Mouse (Mus musculus) intestine, embryonic 16.5 days (tissue): ENCODE data around the gene Rab31. TPM values are rescaled to one million over a fixed set of nuclear protein-coding genes. Genes with fewer than 3 reads are reported as not detected.

Experiments
- ATAC-seq: fragments of 200-750 bp; cut with Nextera tagmentation; 2 replicates; pipeline ENCODE4 v1.8.0; 2017; ENCODE audit warnings: moderate TSS enrichment, moderate library complexity
- H3K27ac ChIP-seq: fragments of 300-500 bp; sonication (generic); 2 replicates; pipeline ENCODE4 v1.5.1; 2014; ENCODE audit warnings: mild to moderate bottlenecking, low read length
- H3K27me3 ChIP-seq: fragments of 300-500 bp; sonication (generic); replicated peaks from 2 replicates; pipeline ENCODE4 v1.6.1; 2014; ENCODE audit warnings: low read length, control low read depth, mixed read lengths; ENCODE audit not compliant: control insufficient read depth, insufficient read depth
- H3K36me3 ChIP-seq: fragments of 300-500 bp; sonication (generic); 2 replicates; pipeline ENCODE4 v1.6.1; 2014; ENCODE audit warnings: low read length, control low read depth; ENCODE audit not compliant: control insufficient read depth, insufficient read depth
- H3K4me1 ChIP-seq: fragments of 300-500 bp; sonication (generic); 2 replicates; pipeline ENCODE4 v1.6.1; 2014; ENCODE audit warnings: low read length, control low read depth, mixed read lengths; ENCODE audit not compliant: control insufficient read depth, insufficient read depth
- H3K4me2 ChIP-seq: fragments of 300-500 bp; sonication (generic); 2 replicates; pipeline ENCODE4 v1.6.1; 2014; ENCODE audit warnings: low read depth, low read length, control low read depth
- H3K4me3 ChIP-seq: fragments of 300-500 bp; sonication (generic); 2 replicates; pipeline ENCODE4 v1.5.1; 2014; ENCODE audit warnings: mild to moderate bottlenecking, low read length
- H3K9ac ChIP-seq: fragments of 300-500 bp; sonication (generic); 2 replicates; pipeline ENCODE4 v1.6.1; 2014; ENCODE audit warnings: low read depth, low read length
- H3K9me3 ChIP-seq: fragments of 300-500 bp; sonication (generic); 2 replicates; pipeline ENCODE4 v1.6.1; 2016; ENCODE audit warnings: low read length, control low read depth; ENCODE audit not compliant: control insufficient read depth
- WGBS: fragments of 180-500 bp; shearing (Covaris S2); extraction: QIAGEN DNeasy Blood & Tissue Kit; methylation state at CpG from one replicate; pipeline ENCODE4 v1.1.7; 2014; 5-methylcytosine and 5-hydroxymethylcytosine counted together
- polyA plus RNA-seq: library from polyadenylated mRNA; unstranded; fragments of >200 nt; fragmentation: Nextera tagmentation; extraction: Ambion mirVana; gene quantifications from 2 replicates; pipeline ENCODE4 v1.2.1, GENCODE M21; 2015

The Rab31 gene
- polyA plus RNA-seq, 1 experiment from 2014 or later: 26.8 TPM

DNA sequence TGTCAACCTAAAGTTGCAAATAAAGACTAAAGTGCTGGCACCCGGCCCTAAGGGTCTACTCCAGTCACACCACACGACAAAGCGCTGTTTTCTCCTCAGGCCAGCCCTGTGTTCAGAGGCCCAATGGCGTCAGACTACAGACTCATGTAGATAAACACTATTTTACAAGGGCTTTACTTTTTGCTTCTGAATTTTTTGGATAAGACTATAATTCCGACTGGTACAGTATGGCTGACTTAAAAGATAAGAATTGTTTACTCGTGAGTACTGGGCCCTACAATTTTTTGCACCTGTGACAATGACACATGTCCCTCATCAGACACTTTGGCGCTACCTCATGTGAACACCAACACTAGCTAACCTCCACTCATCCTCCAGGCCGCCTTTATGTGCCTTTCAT is 116.5 kb downstream of the Rab31 start:
- 89% methylated on average over 8 of the region's 8 CpGs for WGBS
- H3K4me2 ChIP-seq: no peak overlapping the region
- no peaks in the 10 kb centered on the region for H3K4me1 ChIP-seq
- H3K27ac ChIP-seq: no peak overlapping the region
- no peaks in the 10 kb centered on the region for H3K27me3 ChIP-seq
- ATAC-seq: no peak
- no peak overlapping the region for H3K9ac ChIP-seq
- H3K4me3 ChIP-seq: no peak overlapping the region
- H3K36me3 ChIP-seq: no peaks in the 10 kb centered on the region
- no peaks in the 10 kb centered on the region for H3K9me3 ChIP-seq

DNA sequence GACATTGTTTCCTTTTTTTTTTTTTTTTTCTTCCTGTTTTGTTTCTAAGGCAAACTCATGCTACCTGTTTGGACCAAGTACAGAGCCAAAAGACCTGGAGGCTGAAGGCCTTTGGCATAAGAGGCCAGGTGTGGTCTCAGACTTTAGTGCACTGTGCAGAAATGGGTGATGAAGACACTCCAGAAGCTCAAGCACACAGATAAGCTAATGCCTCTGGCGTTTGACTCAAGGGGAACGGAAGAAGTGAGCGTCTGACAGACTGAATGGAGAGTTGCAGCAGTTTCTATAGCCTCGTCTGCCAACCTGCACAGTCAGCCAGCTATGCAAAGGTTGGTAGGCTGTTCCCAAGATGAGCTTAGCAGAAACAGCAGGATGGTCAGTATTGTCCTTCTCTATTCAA is 116.9 kb downstream of the Rab31 start:
- ATAC-seq: no peak
- Histone ChIP-seq H3K4me3 (no peak overlapping the region), H3K36me3 (no peaks in the 10 kb centered on the region), H3K27ac (no peak overlapping the region), H3K27me3 (no peaks in the 10 kb centered on the region), H3K9me3 (no peaks in the 10 kb centered on the region), H3K4me2 (no peak overlapping the region), H3K4me1 (no peaks in the 10 kb centered on the region), H3K9ac (no peak overlapping the region)
- 78% methylated on average over 4 of the region's 4 CpGs for WGBS

DNA sequence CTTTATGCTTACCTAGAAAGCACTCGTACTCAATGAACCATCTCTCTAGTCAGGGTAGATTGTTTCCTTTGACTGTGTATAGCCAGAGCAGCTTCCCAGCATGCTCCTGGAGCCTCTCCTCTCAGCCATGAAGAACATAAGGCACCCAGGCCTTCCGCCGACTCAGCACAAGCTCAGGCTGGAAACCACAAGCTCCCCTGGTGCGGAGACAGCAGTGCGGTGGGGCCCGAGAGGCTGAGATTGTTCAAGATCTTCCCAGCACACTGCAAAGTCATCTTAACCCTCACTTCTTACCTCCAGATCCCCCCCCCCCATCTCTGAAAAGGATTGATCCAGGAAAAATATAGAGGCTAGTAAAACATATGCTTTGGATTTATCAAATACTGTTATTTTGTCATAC is 122.0 kb downstream of the Rab31 start:
- Histone ChIP-seq H3K4me2 (no peak overlapping the region), H3K36me3 (no peaks in the 10 kb centered on the region), H3K4me1 (no peaks in the 10 kb centered on the region), H3K27ac (no peak overlapping the region), H3K9me3 (no peaks in the 10 kb centered on the region), H3K27me3 (no peaks in the 10 kb centered on the region), H3K4me3 (no peak overlapping the region), H3K9ac (no peak overlapping the region)
- WGBS: 93% methylated on average over 6 of the region's 6 CpGs
- no peak for ATAC-seq

DNA sequence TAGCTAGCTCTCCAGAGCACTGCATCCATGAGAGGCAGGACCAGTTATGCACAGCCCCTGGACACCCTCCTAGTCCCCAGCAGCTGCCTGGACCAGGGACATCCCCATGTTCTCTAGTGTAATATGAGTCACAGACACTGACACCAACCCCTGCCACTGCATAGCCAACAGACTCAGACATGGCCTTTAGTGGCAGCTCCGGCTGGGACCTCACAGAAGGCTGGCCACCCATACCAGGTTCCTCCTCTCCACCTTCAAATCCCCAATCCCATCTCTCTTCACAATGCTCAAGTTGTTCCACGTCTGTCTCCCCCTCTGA is 123.4 kb downstream of the Rab31 start:
- H3K27me3 ChIP-seq: no peaks in the 10 kb centered on the region
- no peaks in the 10 kb centered on the region for H3K9me3 ChIP-seq
- H3K4me3 ChIP-seq: no peak overlapping the region
- H3K4me1 ChIP-seq: no peaks in the 10 kb centered on the region
- no peak overlapping the region for H3K27ac ChIP-seq
- ATAC-seq: no peak
- H3K9ac ChIP-seq: no peak overlapping the region
- H3K36me3 ChIP-seq: no peaks in the 10 kb centered on the region
- 81% methylated on average over 2 of the region's 2 CpGs for WGBS
- H3K4me2 ChIP-seq: no peak overlapping the region

DNA sequence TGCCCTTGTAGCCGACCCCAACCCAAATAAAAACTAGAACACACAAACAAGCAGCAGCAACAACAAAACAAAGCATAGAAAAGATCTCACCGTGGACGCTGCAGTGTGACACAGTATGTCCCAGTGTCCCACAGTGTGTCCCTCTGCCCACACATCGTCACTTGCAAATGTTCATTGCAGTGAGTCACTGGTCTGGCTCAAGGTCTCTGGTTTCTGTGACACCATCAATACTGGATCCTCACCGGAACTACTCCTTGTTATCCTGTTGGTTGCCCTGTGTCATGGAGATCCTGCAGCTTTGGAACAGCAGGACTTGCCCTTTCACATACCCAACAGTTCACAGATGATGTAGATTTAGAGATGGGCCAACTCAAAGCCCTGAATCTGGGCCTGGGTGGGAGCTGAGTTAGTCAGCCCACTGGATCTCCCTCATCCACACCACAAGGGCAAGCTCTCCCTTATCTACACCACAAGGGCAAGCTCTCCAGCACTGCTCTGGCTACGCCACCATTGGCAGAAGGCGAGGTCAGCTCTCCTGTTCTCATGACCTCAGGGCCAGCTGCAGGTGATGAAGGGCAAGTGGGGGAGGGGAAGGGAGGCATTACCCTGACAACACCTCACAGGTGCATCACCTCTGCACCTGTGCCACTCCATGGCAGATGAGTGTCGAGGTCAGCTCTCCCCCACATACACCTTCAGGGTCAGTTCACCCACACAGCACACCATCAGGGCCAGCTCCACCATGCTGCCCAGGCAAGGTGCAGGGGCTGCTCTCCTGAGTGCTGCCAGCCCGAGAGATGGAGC is 124.0 kb downstream of the Rab31 start:
- H3K27me3 ChIP-seq: no peaks in the 10 kb centered on the region
- ATAC-seq: no peak
- H3K27ac ChIP-seq: no peak overlapping the region
- H3K9ac ChIP-seq: no peak overlapping the region
- no peak overlapping the region for H3K4me3 ChIP-seq
- WGBS: 81% methylated on average over 9 of the region's 9 CpGs
- H3K36me3 ChIP-seq: no peaks in the 10 kb centered on the region
- no peak overlapping the region for H3K4me2 ChIP-seq
- no peaks in the 10 kb centered on the region for H3K9me3 ChIP-seq
- no peaks in the 10 kb centered on the region for H3K4me1 ChIP-seq

DNA sequence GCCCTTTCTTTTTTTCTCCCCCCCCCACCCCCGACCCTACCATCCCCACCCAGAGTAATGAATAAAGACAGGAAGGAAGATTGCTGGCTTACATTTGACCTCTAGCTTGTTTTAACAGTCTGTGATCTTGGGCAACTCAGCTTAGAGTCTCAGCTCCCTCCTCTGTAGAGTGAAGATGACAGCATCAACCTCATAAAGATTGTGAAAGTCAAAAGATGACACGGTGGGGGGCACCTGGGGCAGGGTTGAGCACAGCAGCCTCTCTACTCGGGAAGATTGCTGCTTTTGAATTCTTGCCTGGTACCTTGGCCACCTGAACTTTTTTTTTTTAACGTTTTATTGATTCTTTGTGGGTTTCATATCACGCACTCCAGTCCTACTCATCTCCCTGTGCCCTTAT is 124.6 kb downstream of the Rab31 start:
- 55% methylated on average over 5 of the region's 5 CpGs for WGBS
- Histone ChIP-seq H3K27ac (no peak overlapping the region), H3K4me3 (no peak overlapping the region), H3K9me3 (no peaks in the 10 kb centered on the region), H3K4me1 (no peaks in the 10 kb centered on the region), H3K9ac (no peak overlapping the region), H3K4me2 (no peak overlapping the region), H3K36me3 (no peaks in the 10 kb centered on the region), H3K27me3 (no peaks in the 10 kb centered on the region)
- no peak for ATAC-seq

DNA sequence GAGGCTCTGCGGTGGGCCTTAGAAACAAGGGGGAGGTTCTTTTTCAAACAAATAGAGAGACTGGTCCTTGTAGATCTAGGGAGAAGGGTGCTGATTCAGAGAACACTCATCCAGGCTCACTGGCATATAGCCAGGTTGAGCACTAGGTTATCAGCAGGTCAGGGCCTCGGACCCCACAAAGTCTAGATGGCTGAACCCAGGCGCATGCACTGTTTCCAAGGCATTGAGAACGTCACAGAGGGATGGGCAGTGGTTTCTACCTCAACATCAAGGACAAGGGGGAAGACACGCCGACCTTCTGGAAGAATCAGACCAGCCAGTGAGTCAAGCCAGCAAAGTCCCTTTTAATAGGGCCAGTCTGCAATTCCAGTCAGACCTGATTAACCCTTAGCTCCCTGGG is 125.3 kb downstream of the Rab31 start:
- no peak overlapping the region for H3K4me2 ChIP-seq
- H3K27ac ChIP-seq: no peak overlapping the region
- no peaks in the 10 kb centered on the region for H3K9me3 ChIP-seq
- 77% methylated on average over 6 of the region's 6 CpGs for WGBS
- H3K27me3 ChIP-seq: no peaks in the 10 kb centered on the region
- no peak for ATAC-seq
- H3K9ac ChIP-seq: no peak overlapping the region
- no peaks in the 10 kb centered on the region for H3K4me1 ChIP-seq
- H3K36me3 ChIP-seq: no peaks in the 10 kb centered on the region
- no peak overlapping the region for H3K4me3 ChIP-seq

DNA sequence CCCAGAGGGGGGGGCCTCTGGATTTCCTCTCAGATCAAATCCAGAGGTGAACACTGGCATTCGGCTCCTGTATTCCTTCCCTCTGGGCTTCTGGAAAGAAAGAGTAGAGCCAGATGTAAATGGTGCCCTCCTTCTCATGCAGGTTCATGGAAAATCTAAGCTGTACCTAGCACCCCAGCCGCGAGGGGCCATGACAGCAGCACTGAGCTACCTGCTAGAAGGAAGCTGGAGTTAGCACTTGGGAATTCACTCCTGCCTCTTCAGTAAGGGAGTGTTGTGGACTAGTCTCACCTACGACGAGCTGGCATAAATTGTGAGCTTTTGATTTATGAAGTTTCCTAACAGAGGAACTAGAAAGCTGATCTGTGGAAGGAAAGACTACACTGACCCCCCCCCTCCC is 129.0 kb downstream of the Rab31 start:
- H3K27ac ChIP-seq: no peak overlapping the region

DNA sequence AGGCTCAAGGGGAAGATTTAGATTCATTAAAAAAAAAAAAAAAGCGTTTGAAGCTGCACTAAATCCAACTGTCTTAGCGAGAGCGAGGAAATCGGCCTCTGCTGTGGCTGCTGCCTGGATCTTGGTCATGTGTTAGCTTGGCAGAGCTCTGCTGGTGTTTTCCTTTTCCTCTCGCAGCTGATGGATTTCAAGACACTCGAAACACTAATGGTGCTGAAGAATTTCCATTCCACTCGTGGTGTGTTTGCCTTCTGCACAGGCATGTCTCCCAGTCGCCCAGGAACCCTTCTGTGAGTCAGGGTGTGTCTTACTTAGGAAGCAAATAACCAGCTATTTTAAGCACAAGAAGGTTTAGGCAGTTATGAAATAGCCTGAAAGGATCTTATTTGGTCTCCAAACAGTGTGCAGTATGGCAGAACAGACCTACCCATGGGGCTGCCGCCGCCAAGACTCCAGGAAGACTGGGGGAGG is 129.5 kb downstream of the Rab31 start:
- no peaks in the 10 kb centered on the region for H3K9me3 ChIP-seq
- ATAC-seq: no peak
- H3K4me3 ChIP-seq: no peak overlapping the region
- no peak overlapping the region for H3K4me2 ChIP-seq
- H3K9ac ChIP-seq: no peak overlapping the region
- no peaks in the 10 kb centered on the region for H3K27me3 ChIP-seq
- WGBS: 38% methylated on average over 10 of the region's 10 CpGs
- H3K36me3 ChIP-seq: no peaks in the 10 kb centered on the region
- no peak overlapping the region for H3K27ac ChIP-seq
- no peaks in the 10 kb centered on the region for H3K4me1 ChIP-seq

More for the DNA sequence above, 129.0 kb downstream of the Rab31 start:
- no peak for ATAC-seq
- H3K4me3 ChIP-seq: no peak overlapping the region
- no peak overlapping the region for H3K4me2 ChIP-seq
- H3K9ac ChIP-seq: no peak overlapping the region
- no peaks in the 10 kb centered on the region for H3K9me3 ChIP-seq
- no peaks in the 10 kb centered on the region for H3K36me3 ChIP-seq
- H3K27me3 ChIP-seq: no peaks in the 10 kb centered on the region
- WGBS: 80% methylated on average over 5 of the region's 5 CpGs
- no peaks in the 10 kb centered on the region for H3K4me1 ChIP-seq

DNA sequence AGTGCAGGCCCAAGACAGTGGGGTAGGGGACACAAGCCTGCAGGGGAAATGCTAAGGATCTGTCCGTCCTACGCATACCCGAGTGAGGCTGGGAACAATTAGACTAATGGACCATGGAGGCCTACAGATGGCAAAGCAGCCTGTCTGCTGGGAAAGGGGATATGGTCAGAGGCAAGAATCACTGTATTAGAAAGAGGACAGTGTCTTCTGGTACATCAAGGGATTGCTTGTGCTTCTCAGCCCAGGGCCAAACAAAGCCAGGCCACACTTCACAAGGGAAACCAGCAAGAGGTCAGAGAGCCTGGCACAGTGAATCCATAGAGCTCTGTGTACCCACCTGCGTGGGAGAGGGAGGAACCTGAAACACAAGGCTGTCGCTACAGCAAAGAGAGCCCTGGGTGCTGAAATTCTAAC is 130.0 kb downstream of the Rab31 start:
- no peak overlapping the region for H3K4me3 ChIP-seq
- no peak overlapping the region for H3K9ac ChIP-seq
- no peaks in the 10 kb centered on the region for H3K27me3 ChIP-seq
- 72% methylated on average over 5 of the region's 5 CpGs for WGBS
- H3K9me3 ChIP-seq: no peaks in the 10 kb centered on the region
- no peaks in the 10 kb centered on the region for H3K36me3 ChIP-seq
- H3K4me2 ChIP-seq: no peak overlapping the region
- H3K27ac ChIP-seq: no peak overlapping the region
- no peaks in the 10 kb centered on the region for H3K4me1 ChIP-seq
- no peak for ATAC-seq
